Mouse (Mus musculus) lung, postnatal 25 days (tissue): Measurements from ENCODE around the gene Scn2b.

Experiments
- DNase-seq: peaks from one replicate; pipeline ENCODE4 v3.0.0; 2022; ENCODE audit warnings: low spot score

Gene Scn2b

DNA sequence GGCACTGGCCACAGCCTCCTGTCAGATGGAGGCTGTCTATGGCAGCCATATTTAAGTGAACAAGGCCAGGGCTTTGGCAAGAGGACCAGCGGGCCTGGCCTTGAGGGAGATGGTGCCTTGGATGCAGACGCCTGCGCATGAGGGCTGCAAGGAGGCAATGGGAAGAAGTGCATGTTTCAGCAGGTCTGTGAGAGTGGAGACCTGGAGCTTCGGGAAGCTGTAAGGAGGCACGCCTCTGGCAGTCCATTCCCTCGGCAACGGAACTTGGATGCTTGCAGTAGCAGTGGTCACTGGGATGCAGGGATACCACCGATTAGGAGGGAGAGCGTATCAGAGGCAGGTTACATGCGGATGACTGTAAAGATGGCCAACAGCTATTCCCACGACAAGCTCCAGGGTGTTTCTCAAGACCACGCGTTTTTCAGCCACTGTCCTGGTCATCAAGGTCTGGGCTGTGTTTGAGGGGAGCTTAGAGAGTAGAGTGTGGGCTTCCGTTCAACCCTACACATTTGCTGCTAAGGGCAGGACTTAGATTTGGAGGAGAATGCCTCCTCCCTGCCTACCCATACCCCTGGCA is 2.5 kb downstream of the Scn2b start:
- no peak for DNase-seq

DNA sequence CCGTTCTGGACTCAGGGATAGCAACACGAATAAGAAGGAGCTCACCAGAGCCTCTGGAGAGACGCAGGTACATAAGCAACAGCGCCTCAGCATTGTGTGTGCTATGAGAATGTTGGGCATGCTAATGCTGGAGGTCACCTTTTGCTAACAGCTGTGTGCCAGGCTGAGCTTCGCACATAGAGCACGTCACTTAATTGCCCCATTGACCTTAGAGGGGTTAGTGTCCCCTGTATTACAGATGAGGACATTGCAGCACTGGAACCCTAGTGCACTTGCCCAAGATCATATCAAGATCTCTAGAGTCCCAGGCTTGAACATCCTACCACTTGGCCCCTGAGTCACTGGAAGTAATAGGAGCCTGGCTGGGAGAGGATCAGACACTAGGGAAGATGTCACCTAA is 3.0 kb downstream of the Scn2b start:
- no peak for DNase-seq

GRCm38 (mm10) chr9:45121001-45121400 is 3.4 kb downstream of the Scn2b start:
- no peak for DNase-seq

DNA sequence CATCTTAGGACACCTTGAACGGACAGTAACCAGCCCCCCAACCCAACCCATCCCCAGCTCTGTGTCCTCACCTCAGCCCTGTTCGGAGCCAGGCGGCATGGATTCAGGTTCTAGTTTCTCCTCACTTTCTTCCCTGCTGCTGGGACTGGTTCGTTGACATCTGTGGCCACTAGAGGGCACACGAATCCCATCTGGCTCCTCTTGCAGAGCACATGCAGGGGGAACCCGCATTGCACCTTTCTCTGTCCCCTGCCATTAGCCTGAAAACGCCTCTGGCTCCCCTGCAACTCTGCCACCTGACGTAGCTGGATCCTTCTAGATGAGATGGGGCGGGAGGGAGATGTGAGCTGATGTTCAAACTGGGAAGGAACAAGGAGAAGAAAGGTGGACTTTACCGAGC is 4.2 kb downstream of the Scn2b start:
- peak; percentile 79 for DNase-seq

DNA sequence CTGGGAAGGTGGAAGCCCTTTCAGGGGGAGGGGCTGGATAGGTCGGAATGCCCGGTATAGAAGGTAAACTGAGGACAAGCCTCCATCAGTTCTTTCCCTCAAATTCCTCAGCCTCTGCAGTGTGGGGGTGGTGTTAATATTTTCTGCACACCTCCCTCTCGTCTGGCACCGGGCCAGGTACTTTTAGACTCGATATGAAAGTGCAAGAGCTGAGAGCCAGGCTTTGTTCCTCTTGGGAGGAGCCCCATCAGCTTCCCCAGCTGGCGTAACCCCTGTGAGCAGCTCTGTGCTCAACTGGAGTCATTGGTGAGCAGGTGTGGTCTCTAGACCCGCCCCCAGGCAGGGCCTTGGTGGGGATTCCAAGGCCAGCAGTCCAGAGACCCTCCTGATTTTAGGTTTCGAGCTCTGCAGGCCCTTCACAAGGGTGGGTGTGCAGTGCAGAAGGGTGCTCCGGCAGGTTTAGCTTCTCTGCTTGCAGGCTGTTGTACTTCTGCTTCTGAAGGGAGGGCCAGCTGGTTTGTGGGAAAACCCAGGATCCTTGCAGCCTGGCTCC is 4.7 kb downstream of the Scn2b start:
- peak; percentile 64 for DNase-seq

DNA sequence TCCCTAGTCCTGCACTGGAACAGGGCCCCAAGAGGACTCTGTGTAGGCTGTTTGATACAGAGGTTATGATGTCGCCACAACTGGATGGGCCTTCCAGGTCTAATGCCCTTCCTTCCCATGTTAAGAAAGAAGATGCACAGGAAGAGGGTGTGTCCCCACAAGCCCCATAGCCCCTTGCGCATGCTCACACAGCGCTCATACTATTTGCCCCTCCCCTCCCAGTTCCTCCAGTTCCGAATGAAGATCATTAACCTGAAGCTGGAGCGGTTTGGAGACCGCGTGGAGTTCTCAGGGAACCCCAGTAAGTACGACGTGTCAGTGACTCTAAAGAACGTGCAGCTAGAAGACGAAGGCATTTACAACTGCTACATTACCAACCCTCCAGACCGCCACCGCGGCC is 7.6 kb downstream of the Scn2b start:
- no peak for DNase-seq

GRCm38 (mm10) chr9:45126941-45127340 is 9.4 kb downstream of the Scn2b start:
- DNase-seq = no peak

DNA sequence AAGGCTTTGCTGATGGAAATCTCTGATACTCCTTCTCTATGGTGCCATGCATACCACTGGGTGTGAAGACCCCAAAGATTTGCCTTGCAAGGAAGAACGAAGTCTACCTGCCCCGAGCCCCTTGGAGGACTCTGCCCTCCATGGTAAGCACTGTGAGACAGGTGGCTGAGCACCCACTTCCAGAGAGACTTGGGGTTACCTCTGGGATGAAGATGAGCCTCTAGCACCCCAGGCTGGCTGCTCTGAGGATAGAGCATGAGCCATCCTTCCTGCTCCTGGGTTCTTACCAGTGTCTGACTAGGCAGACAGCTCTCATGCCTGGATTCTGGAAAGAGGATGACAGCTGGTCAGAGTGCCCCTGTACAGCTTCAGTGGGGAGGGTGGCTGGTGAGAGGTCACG is 12.5 kb downstream of the Scn2b start:
- DNase-seq = no peak

- peak; percentile 56 for DNase-seq
Observed at GRCm38 (mm10) chr9:45133484-45134310, 16.1 kb downstream of the Scn2b start.

DNA sequence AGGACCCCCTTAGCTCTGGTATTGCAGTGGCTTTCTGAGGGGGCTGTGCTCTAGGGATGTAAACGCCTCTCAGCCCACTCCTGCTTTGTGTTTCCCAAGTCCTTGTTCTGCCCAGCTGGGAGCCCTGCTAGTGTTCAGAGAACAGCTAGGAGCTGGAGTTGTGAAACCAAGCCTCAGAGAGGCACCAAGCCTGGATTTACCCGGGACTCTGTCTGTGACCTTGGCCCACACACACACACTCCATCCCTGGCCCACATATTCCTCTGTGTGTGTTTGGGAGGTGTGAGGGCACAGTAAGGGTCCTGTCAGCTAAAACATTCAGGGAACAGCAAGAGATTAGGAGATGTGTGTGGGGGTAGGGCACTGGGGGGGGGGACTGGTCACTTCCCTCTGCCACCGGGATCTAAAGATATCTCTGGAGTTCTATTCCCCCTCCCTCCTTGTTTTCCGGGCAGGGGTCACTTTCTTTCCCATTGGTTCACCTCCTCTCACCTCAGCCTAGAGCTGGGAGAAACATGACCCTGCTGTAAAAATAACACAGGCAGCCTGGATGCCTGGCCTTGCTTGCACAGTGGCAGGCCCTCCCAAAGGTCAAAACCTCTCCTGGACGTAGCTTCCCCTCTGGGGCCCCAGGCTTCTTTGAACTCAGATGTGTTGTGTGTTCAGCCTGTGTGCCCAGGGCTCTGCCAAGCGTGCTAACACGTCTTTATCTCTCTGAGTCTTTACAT is 19.0 kb downstream of the Scn2b start:
- DNase-seq = no peak

- no peak for DNase-seq
Observed at GRCm38 (mm10) chr9:45138191-45139032, 20.8 kb downstream of the Scn2b start, which contains the start of gene Scn4b. Scn4b (plus strand) TSS chr9:45138395.

DNA sequence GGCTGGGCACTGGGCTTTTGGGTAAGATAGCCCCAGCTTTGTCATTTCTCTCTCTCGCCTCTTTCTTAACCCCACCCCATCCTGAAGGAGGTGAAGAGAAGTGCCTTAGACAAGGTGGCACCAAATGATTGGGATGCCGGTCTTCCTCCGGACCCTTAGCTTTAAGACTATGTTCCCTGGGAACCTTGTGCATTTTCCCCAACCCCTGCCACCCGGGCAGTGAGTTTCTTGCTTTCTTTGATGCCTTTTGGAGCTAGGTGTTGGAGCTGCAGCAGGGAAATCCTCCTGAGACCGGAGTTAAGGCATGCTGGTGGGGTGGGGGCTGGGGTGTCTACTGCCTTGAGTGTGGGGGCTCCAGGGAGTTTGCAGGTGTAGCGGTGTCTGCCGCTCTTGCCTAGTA is 21.5 kb downstream of the Scn2b start:
- DNase-seq = no peak

DNA sequence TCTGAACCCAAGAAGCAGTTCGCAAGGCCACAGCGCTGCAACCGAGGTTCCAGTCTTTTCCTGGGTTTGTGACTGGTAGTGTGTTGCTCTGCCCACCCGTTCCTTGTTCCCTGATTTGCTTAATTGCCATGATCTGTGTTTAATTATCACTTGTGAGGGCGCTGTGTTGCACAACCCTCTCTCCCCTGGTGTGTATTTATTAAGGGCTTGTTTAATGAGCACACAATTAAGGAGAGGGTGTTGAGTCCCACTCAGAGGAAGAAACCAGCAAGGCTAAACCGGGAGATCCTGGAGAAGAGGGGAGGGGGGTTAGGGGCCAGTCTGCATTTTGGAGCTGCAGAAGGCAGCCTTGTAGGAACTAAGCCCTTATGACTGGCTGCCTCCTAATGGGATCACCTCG is 23.4 kb downstream of the Scn2b start:
- DNase-seq = no peak

DNA sequence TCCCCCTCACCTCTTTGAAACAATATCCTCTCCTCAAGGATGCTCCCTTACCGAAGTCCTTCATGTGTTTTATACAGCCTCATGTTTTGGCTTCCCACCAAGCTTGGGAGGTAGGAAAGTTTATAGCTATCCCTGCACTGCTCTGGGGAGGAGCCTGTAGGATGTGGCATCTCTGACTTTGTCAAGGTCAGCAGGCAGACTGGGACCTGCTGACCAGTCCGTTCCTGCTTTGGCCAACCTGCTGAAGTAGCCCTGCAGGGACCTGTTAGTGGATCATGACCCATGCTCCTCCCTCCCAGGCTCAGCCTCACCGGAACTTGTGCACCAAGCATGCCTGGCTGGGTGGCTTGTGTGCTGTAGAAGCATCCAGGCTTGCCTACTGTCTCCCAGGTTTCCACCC is 25.1 kb downstream of the Scn2b start:
- DNase-seq = no peak

DNA sequence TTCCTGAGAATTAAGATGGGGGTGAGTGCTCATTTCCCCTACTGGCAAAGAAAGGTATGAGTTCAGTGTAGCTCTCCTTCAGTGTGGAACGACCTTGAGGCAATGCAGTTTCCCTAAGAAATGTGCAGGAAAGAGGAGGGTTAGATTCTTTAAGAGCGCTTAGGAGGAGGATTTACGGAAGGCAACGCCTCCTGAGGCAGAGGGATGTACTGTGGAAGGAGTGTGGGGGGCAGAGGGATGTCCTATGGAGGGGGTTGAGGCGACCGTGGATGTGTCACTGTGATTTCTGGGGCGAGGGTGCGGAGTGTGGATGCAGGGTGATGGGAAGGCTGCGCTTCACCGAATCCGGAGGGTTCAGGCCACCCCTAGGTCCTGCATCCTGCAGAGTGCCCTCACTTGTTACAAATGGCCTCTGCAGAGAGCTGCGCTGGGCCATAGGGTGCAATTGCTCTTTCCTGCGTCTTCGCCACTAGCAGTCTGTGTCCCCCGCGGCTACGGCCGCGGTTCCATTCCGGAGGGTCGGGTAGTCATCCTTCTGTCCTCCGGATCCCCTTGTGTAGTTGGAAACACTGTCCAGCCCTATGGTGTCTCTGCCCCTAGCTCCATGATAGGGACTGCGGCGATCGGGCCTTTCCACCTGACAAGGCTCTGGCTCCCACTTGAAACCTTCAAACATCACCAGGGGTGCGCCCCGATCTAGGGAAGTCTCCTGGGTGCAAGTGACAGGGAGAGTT is 28.1 kb downstream of the Scn2b start:
- DNase-seq = no peak

DNA sequence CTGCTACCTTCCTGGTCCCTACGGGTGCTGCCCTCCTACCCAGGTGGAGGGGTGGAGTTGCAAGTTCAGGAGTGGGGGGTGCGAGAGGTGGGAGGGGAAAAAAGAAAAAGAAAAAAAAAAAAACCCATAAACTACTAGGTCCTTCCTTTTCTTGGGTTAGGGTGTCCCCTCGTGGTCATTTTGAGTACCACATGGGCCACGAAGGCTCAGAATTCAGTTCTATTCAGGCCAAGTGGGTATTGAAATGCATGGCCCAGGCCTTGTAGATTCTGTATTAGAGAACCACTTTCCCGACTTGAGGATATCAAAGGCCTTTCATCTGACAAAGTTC is 28.6 kb downstream of the Scn2b start:
- peak; percentile 41 for DNase-seq

- DNase-seq = no peak
Observed at GRCm38 (mm10) chr9:45150933-45151332, 33.4 kb downstream of the Scn2b start.

DNA sequence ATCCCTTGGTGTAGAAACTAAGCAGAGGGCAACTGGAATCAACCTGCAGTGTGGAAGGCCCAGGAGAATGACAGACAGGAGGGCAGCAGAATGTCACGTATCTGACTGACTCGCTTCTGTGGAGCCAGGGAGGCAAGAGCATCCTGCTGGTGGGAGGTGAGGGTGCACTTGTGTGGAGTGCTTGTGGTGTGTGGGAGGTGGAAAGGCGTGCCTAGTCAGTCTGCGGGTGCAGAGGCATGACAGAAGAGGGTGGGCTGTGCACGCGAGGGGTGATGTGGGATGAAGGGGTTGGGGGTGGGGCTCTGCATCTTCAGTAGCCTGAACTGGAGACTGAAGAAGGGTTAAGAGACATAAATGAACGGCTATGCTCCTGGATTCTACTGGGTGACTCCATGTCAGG is 35.8 kb downstream of the Scn2b start:
- DNase-seq = no peak

- no peak for DNase-seq
Observed at GRCm38 (mm10) chr9:45167903-45168302, 50.3 kb downstream of the Scn2b start.

GRCm38 (mm10) chr9:45170150-45170549 is 52.6 kb downstream of the Scn2b start:
- no peak for DNase-seq

DNA sequence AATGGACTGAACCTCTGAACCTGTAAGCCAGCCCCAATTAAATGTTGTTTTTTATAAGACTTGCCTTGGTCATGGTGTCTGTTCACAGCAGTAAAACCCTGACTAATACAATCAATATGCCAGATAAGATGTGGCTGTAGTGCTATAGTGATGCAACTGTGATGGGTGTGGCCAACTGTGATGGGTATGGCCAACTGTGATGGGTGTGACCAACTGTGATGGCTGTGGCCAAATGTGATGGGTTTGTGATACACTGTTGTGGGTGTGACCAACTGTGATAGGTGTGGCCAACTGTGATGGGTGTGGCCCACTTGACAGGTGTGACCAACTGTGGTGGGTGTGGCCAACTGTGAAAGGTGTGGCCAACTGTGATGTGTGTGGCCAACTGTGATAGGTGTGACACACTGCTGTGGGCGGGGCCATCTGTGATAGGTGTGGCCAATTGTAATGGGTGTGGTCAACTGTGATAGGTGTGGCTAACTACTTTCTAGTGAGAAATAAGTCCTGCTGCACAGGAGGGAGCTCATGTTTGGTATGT is 53.6 kb downstream of the Scn2b start:
- DNase-seq = no peak
